Mouse (Mus musculus): ENCODE data around the gene Ptprcap.

Gene Ptprcap

DNA sequence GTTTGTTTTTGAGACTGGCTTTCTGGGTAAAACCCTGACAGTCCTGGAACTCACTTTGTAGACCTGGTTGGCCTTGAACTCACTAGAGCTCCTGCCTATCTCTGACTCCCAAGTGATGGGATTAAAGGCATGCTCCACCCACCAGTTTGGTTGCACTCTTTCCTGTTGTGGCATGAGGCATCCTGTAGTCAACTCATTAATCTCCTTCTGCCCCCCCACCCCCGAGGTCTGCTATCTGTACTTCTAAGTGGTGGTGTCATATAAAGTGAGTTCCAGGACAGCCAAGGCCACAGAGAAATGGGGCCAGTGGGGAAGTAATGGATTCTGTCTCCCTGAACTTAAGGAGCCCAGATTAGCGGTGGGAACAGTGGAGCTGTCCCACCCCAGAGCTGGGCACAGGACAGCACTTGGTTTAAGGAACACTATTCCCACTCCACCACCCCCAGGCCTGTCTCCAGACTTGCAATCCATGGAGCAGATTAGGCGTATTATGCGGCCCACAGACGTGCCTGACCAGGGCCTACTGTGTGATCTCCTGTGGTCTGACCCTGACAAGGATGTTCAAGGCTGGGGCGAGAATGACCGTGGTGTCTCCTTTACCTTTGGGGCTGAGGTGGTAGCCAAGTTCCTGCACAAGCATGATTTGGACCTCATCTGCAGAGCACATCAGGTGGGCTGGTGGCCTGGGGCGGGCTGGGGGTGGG lies 40.8 kb downstream of the Ptprcap start:
- DNase-seq (ENCODE audit: extremely low spot score, low spot score): no peak

DNA sequence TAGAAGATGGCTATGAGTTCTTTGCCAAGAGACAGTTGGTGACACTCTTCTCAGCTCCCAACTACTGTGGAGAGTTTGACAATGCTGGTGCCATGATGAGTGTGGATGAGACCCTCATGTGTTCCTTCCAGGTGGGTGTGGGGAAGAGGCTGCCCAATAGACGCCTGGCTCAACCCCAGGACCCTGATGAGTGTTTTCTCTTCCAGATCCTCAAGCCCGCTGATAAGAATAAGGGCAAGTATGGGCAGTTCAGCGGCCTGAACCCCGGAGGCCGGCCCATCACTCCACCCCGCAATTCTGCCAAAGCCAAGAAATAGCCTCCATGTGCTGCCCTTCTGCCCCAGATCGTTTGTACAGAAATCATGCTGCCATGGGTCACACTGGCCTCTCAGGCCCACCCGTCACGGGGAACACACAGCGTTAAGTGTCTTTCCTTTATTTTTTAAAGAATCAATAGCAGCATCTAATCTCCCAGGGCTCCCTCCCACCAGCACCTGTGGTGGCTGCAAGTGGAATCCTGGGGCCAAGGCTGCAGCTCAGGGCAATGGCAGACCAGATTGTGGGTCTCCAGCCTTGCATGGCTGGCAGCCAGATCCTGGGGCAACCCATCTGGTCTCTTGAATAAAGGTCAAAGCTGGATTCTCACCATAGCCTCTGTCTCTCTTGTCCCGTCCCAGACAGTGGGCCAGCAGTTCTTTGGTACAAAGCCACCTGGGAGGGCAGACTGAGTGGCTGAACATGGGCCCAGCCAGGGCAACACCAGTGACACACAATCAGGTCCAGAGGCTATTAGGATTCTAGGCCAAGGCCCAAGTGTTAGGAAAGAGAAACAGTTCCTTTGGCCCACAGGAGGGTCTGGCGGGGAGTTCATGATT lies 41.6 kb downstream of the Ptprcap start:
- DNase-seq (ENCODE audit: extremely low spot score, low spot score): no peak

DNA sequence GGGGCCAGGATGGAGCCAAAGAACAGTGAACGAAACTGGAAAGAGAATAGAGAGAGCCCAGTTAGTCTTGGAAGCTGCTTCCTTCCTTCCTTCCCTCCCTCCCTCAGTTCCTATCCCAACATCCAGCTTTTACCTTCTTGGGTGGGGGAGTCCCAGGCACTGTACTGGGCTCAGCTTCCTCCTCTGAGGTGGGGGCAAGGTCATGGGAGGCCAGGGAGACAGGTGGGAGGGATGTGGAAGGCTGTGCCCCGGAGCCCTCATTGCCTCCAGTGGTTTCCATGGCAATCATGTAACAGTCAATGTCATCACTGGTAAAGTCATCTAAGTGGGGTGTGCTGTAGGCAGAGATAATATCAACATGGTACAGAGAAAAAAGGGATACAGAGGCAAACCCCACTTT lies 42.6 kb downstream of the Ptprcap start:
- no peak for DNase-seq (ENCODE audit: extremely low spot score, low spot score)

DNA sequence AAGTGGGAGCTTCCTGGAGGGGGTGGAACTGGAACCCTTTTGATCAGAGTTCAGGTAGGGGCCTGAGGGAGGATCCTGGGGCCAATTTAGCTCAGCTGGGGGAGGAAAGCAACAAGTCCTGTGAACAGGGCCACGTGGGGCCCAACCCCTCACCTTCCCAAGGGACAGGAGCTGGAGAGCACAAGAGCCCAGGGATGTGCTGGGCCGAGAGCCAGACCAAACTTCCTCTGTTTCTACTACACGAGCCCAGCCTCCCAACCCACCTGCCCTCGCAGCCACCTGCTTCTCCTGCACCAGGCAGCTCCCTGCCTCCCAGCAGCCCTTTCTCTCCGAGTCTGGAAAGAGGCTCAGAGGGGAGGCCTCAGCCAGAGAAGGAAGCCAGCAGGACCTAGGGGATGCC lies 43.1 kb downstream of the Ptprcap start:
- no peak for DNase-seq (ENCODE audit: extremely low spot score, low spot score)

DNA sequence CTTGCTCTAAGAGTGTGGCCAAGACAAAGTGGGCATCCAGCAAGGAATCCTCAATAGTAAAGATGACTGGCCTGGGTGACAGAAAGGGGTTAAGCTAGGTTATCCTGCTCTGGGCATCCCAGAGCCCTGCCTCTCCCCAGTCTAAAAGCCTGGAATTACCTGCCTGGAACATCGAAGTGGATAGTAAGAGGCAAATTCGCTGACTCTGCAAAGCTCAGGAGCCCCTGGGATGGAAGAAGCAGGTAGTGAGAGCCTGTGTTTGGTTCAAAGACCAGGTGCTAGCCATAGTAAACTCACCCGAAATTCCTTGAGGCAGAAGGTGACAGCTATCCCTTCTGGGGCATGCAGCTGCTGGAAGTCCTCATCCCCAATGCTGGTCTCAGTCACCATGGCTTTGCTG lies 43.8 kb downstream of the Ptprcap start:
- DNase-seq (ENCODE audit: extremely low spot score, low spot score): no peak

DNA sequence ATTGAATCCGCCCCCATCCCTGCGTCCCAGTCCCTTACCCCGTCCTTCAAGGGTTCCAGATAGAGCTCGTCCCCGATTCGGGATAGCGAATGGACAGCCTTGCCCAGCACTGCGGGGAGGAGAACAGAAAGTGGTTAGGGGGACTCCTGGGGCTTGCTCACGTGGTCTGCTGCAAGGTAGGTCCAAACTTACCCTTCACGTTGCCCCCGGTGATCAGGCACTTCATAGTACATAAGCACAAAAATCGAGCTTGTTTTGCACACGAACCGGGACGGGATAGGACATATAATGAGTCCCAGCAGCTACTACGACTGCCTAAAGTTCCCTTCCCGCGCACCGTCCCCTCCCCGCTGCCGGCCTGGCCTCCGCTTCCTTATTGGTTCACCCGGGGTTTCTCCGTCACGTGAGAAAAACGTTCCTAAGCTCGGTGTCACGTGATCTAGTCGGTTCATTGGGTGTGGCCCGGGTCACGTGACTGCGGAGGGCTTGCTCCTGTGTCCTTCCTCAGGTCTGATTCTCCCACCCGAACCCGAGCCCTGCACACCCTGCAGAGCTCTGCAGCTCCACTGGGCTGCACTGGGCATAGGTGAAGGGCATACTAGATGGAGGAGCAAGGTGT lies 48.0 kb downstream of the Ptprcap start, which contains the start of gene Rad9a:
Rad9a (minus strand) TSS at position 372 of the 619 bp plus-strand sequence.
- DNase-seq (ENCODE audit: extremely low spot score, low spot score): peak; percentile 98

DNA sequence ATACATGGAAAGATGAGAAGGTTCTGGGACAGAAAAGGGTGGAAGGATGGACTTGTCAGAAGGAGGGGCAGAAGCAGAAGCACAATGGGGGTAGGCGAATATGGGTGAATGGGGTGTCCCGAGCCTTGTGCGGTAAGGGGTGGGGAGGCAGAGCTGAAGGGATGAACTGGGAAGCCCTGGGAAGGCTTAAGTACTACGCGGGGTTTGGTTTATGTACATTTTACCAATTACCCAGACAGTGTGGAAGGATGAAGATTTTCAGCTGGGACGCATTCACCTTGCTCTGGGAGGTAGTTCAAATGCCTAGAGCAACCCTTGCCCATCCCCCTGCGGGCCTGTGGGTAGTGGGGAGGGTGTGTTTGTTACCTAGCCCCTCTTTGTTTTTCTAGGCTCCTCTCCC lies 48.7 kb downstream of the Ptprcap start:
- no peak for DNase-seq (ENCODE audit: extremely low spot score, low spot score)

DNA sequence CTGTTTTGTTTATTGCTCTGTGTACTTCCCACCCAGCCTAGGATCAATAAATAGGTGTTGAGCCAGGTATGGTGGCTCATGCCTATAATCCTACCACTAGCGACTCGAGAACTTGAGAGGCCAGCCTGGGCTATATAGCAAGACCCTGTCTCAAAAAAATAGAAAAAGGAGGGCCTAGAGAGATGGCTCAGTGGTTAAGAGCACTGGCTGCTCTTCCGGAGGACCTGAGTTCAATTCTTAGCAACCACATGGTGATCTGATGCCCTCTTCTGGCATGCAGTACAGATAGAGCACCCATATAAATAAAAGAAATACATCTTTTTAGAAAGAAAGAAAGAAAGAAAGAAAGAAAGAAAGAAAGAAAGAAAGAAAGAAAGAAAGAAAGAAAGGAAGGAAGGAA lies 49.7 kb downstream of the Ptprcap start:
- DNase-seq (ENCODE audit: extremely low spot score, low spot score): no peak

DNA sequence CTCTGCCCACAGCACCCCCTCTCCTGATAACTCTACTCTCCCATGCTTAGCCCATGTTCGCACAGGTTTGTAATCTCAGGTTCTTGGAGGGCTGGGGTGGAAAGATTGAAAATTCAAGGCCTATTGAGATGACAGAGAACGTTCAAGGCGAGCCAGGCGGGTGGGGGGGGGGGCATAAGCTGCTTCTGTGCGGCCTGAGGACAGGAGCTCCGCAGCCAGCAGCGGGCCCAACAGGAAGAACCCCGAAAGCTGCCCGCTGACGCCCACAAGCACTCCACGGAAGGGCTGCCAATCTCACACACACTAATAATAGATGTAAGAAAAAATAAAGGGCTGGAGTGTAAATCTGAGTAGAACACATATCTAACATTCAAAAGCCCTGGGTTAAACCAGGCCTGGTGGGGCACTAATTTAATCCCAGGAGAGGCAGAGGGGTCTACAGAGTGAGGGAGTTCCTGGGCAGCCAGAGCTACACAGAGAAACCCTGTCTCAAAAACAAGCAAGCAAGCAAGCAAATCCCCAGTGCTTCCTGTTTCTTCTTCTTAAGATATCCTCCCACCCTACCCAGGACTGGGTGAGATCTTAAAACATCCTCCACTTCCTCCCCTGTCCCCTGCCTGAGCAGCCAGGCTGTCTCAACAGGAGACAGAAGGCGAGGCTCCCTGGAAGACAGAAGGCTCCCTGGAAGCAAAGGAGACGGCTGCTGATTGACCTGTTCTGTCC lies 50.4 kb downstream of the Ptprcap start:
- no peak for DNase-seq (ENCODE audit: extremely low spot score, low spot score)

DNA sequence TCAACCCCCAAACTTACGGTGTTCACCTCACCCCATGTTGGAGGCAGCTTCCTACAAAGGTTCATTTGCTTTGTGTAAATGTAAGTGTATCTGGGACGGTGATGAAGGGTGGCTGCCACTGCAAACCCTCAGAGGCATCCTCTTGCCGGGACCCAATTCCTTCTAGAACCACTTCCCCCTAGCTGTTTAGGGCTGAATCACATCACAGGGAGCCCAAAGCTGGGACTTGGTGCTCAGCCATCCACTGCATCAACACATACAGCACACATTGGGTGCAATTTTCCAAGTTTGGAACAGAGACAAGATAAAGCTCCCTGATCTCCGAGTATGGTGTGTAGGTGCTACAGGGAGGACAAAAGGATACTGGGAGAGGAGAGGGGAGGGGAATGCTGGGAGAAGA lies 51.5 kb downstream of the Ptprcap start:
- no peak for DNase-seq (ENCODE audit: extremely low spot score, low spot score)
